Mouse (Mus musculus): Measurements from ENCODE around the gene Gm42791. TPM values are rescaled to one million over a fixed set of nuclear protein-coding genes. Genes with fewer than 3 reads are reported as not detected.

Gene Gm42791
- polyA plus RNA-seq, 1 experiment from 2014 or later, result not detected

DNA sequence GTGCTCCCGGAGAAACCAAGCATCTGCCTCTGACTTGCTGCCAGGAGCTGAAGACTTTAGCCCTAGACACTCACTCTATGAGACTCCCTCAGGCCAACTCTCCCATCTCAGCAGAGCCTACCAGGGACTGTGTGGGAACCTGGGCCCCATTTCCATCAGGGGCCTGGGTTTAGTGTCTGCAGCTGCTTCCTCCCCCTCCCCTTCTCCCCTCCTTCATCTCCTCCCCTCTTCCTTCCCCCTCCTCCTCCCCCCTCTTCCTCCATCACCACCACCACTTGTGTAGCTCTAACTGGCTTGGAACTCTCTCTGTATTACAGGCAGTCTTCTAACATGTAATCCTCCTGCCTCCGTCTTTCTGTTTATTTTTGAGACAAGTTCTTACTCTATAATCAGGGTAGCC lies 35.2 kb upstream of the Gm42791 start:
- Histone ChIP-seq H3K36me3 (replicated peaks; ENCODE audit: control insufficient read depth, insufficient read depth, low read depth, low read length) (no peaks in the 10 kb centered on the region), H3K27ac (replicated peaks; ENCODE audit: low read depth, low read length) (no peak overlapping the region), H3K27me3 (ENCODE audit: control insufficient read depth, insufficient read depth, low read length) (no peaks in the 10 kb centered on the region), H3K9me3 (replicated peaks; ENCODE audit: control insufficient read depth, low read length) (no peaks in the 10 kb centered on the region), H3K4me1 (ENCODE audit: control insufficient read depth, insufficient read depth, low read length) (no peaks in the 10 kb centered on the region), H3K4me3 (ENCODE audit: low read depth, low read length) (no peak overlapping the region), H3K9ac (replicated peaks; ENCODE audit: low read length) (no peak overlapping the region), H3K4me2 (ENCODE audit: low read depth, low read length) (no peak overlapping the region)
- DNase-seq (ENCODE audit: low spot score) (no peak), ATAC-seq (replicated peaks; ENCODE audit: insufficient number of reproducible peaks, low FRiP score, low TSS enrichment, low read depth) (0 out of 2 replicates have a peak, but pooled peaks have one; percentile 31)
- 48% methylated on average over 2 of the region's 2 CpGs for WGBS

DNA sequence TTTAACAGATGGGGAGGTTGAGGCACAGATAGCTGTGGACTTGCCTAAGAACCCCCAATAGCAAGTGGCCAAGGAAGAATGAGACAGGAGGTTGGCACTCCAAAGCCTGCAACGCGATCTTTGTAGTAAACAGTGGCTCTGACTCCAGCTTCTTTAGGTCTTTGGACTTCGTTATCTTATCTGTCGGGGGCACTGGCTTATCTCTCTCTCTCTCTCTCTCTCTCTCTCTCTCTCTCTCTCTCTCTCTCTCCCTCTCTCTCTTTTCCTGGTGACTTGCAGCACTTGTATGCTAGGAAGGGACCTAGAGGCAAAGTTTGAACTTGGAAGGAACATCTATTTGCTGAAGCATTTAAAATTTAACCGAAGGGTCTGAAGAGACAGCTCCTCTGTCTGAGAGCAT lies 33.4 kb upstream of the Gm42791 start:
- Histone ChIP-seq H3K36me3 (replicated peaks; ENCODE audit: control insufficient read depth, insufficient read depth, low read depth, low read length) (no peaks in the 10 kb centered on the region), H3K9ac (replicated peaks; ENCODE audit: low read length) (no peak overlapping the region), H3K4me2 (ENCODE audit: low read depth, low read length) (no peak overlapping the region), H3K27ac (replicated peaks; ENCODE audit: low read depth, low read length) (no peak overlapping the region), H3K4me1 (ENCODE audit: control insufficient read depth, insufficient read depth, low read length) (no peaks in the 10 kb centered on the region), H3K27me3 (ENCODE audit: control insufficient read depth, insufficient read depth, low read length) (no peaks in the 10 kb centered on the region), H3K4me3 (ENCODE audit: low read depth, low read length) (no peak overlapping the region), H3K9me3 (replicated peaks; ENCODE audit: control insufficient read depth, low read length) (no peaks in the 10 kb centered on the region)
- ATAC-seq (replicated peaks; ENCODE audit: insufficient number of reproducible peaks, low FRiP score, low TSS enrichment, low read depth), result no peak
- no peak for DNase-seq (ENCODE audit: low spot score)
- WGBS, result 68% methylated on average over 5 of the region's 5 CpGs

DNA sequence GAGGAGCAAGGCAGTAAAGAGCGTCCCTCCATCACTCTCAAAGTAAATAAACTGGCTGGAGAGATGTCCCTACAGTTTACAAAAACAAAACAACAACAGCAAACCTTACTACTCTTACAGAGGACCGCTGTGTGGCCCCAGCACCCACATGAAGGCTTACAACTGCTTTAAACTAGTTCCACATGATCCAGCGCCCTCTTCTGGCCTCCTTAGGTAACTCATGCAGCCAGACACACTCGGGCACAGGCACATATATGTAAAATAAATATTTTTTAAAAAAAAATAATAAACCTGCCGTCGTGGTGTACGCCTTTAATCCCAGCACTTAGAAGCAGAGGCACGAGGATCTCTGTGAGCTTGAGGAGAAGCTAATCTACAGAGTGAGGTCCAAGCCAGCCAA lies 32.4 kb upstream of the Gm42791 start:
- WGBS, result 77% methylated on average over 8 of the region's 8 CpGs
- no peaks in the 10 kb centered on the region for H3K4me1 ChIP-seq (ENCODE audit: control insufficient read depth, insufficient read depth, low read length)
- ATAC-seq (replicated peaks; ENCODE audit: insufficient number of reproducible peaks, low FRiP score, low TSS enrichment, low read depth), result no peak
- H3K27me3 ChIP-seq (ENCODE audit: control insufficient read depth, insufficient read depth, low read length), result no peaks in the 10 kb centered on the region
- H3K9me3 ChIP-seq (replicated peaks; ENCODE audit: control insufficient read depth, low read length), result no peaks in the 10 kb centered on the region
- no peak overlapping the region for H3K9ac ChIP-seq (replicated peaks; ENCODE audit: low read length)
- H3K4me3 ChIP-seq (ENCODE audit: low read depth, low read length), result no peak overlapping the region
- H3K36me3 ChIP-seq (replicated peaks; ENCODE audit: control insufficient read depth, insufficient read depth, low read depth, low read length), result no peaks in the 10 kb centered on the region
- no peak overlapping the region for H3K4me2 ChIP-seq (ENCODE audit: low read depth, low read length)
- no peak for DNase-seq (ENCODE audit: low spot score)
- no peak overlapping the region for H3K27ac ChIP-seq (replicated peaks; ENCODE audit: low read depth, low read length)

DNA sequence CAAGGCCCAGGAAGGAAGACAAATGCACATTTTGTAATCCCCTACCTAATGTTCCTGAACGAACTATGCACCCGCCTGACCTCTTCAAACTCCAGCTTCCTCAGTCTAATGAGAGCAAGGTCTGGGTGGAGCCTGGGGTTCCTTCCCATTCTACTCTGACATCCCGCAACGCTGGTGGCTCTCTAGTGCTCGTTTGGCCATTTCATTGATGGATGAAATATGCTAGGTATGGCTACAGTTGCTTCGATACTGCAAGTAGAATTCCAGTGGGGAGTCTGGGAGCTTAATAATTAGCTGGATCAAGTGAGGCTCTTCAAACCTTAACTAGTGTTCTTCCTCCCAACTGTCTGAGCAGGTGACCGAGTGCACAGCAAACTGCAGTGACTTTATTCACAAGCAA lies 26.2 kb upstream of the Gm42791 start:
- H3K4me2 ChIP-seq (ENCODE audit: low read depth, low read length), result no peak overlapping the region
- no peak overlapping the region for H3K4me3 ChIP-seq (ENCODE audit: low read depth, low read length)
- no peaks in the 10 kb centered on the region for H3K9me3 ChIP-seq (replicated peaks; ENCODE audit: control insufficient read depth, low read length)
- ATAC-seq (replicated peaks; ENCODE audit: insufficient number of reproducible peaks, low FRiP score, low TSS enrichment, low read depth), result no peak
- no peak overlapping the region for H3K27ac ChIP-seq (replicated peaks; ENCODE audit: low read depth, low read length)
- H3K36me3 ChIP-seq (replicated peaks; ENCODE audit: control insufficient read depth, insufficient read depth, low read depth, low read length), result no peaks in the 10 kb centered on the region
- DNase-seq (ENCODE audit: low spot score), result no peak
- H3K27me3 ChIP-seq (ENCODE audit: control insufficient read depth, insufficient read depth, low read length), result no peaks in the 10 kb centered on the region
- no peaks in the 10 kb centered on the region for H3K4me1 ChIP-seq (ENCODE audit: control insufficient read depth, insufficient read depth, low read length)
- WGBS, result 56% methylated on average over 7 of the region's 7 CpGs
- no peak overlapping the region for H3K9ac ChIP-seq (replicated peaks; ENCODE audit: low read length)

DNA sequence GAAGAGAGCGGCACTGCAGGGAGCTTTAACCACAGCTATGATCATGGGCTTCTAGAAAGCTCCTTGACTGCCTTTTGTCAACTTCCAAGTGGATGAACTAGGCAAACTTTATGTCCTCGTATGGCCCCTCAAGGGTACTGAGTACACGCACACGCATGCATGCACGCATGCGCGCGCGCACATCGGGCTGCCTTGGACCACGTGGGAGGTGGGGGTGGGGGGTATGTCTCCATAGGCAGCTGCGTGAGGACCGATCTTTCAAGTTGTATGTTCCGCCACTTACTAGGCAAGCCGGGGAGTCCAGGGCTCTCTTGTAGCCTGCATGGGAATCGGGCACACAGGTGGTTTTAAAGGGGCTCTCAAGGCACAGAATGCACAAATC lies 25.7 kb upstream of the Gm42791 start:
- 62% methylated on average over 16 of the region's 16 CpGs for WGBS
- DNase-seq (ENCODE audit: low spot score) (no peak), ATAC-seq (replicated peaks; ENCODE audit: insufficient number of reproducible peaks, low FRiP score, low TSS enrichment, low read depth) (no peak)
- no peaks in the 10 kb centered on the region for H3K4me1 ChIP-seq (ENCODE audit: control insufficient read depth, insufficient read depth, low read length)
- H3K27ac ChIP-seq (replicated peaks; ENCODE audit: low read depth, low read length), result no peak overlapping the region
- no peaks in the 10 kb centered on the region for H3K27me3 ChIP-seq (ENCODE audit: control insufficient read depth, insufficient read depth, low read length)
- no peaks in the 10 kb centered on the region for H3K36me3 ChIP-seq (replicated peaks; ENCODE audit: control insufficient read depth, insufficient read depth, low read depth, low read length)
- H3K4me3 ChIP-seq (ENCODE audit: low read depth, low read length), result no peak overlapping the region
- no peak overlapping the region for H3K9ac ChIP-seq (replicated peaks; ENCODE audit: low read length)
- H3K9me3 ChIP-seq (replicated peaks; ENCODE audit: control insufficient read depth, low read length), result no peaks in the 10 kb centered on the region
- no peak overlapping the region; the same call in 1 of the 2 replicates for H3K4me2 ChIP-seq (ENCODE audit: low read depth, low read length)

DNA sequence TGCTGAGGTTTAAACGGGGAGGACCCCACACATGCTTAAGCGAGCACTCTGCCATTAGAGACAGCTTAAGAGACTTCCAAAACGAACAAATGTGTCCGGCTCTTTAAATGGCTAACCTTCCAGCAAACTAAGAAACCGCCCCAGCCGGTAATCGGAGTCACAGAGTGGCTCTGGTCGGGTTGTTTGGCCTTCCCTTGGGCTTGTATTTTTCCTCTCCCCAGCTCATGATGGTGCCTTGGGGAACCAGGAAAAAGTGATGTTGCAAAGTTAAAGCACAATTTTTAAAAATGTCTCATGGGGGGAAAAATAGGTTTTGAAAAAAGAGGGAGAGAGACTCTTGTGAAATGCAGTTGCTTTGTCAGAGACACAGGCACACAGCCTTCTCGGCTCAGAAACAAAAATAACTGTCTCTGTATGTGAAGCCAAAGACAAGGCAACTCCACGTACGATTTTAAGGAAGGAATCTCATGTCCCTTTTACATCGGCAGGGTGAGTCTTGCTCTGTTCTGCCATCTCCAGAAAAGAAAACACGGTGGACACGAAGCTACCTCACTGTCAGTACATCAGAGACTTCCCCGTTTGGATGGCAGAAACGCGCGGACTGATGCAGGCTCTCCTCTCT lies 25.2 kb upstream of the Gm42791 start:
- H3K9ac ChIP-seq (replicated peaks; ENCODE audit: low read length), result 0 out of 2 replicates have a peak overlapping the region, but pooled peaks have one; percentile 10
- ATAC-seq (replicated peaks; ENCODE audit: insufficient number of reproducible peaks, low FRiP score, low TSS enrichment, low read depth) (no peak), DNase-seq (ENCODE audit: low spot score) (no peak)
- H3K27me3 ChIP-seq (ENCODE audit: control insufficient read depth, insufficient read depth, low read length), result no peaks in the 10 kb centered on the region
- H3K4me3 ChIP-seq (ENCODE audit: low read depth, low read length), result no peak overlapping the region
- no peak overlapping the region; the same call in 1 of the 2 replicates for H3K4me2 ChIP-seq (ENCODE audit: low read depth, low read length)
- no peak overlapping the region for H3K27ac ChIP-seq (replicated peaks; ENCODE audit: low read depth, low read length)
- H3K36me3 ChIP-seq (replicated peaks; ENCODE audit: control insufficient read depth, insufficient read depth, low read depth, low read length), result no peaks in the 10 kb centered on the region
- H3K9me3 ChIP-seq (replicated peaks; ENCODE audit: control insufficient read depth, low read length), result no peaks in the 10 kb centered on the region
- 49% methylated on average over 18 of the region's 18 CpGs for WGBS
- H3K4me1 ChIP-seq (ENCODE audit: control insufficient read depth, insufficient read depth, low read length), result no peaks in the 10 kb centered on the region

DNA sequence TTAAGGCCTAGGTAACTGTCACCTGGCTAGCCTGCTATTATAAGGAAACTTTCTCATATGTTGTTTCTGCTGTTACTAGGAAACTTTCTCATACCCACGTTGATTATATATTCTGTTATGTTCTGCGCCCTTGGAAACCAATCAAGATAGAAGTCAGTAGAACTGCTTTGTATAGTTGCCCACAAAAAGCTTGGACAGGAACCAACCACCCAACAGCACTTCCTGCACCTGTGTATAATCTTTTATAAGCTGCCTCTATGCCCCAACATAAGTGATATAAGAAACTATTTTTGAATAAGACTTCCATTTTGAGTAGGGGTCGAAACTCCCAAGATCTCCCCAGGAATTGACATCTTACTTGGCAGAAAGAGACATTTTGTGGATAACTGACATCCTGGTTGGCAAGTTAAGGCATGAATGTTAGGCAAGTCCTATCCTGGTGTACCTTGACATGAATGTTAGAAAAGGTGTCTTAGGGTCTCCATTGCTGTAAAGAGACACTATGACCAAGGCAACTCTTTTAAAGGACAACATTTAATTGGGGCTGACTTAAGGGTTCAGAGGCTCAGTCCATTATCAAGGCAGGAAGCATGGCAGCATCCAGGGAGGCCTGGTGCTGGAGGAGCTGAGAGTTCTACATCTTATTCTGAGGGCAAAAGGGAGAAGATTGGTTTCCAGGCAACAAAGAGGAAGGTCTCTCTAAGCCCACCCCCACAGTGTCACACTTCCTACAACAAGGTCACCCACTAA lies 22.9 kb upstream of the Gm42791 start:
- WGBS, result 86% methylated on average over 3 of the region's 3 CpGs

DNA sequence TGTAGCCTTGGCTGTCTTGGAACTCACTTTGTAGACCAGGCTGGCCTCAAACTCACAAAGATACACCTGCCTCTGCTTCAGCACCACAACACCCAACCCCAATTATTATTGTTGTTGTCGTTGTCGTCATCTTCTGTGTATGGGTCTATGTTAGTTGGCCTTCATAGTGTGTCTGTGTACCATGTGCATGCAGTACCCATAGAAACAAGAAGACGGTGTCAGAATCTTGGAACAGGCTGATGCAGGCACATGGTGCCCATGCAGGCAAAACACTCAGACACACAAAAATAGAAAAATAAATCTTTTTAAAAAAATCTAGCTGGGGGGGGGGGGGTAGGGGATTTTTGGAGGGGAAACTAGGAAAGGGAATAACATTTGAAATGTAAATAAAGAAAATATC lies 22.2 kb upstream of the Gm42791 start:
- ATAC-seq (replicated peaks; ENCODE audit: insufficient number of reproducible peaks, low FRiP score, low TSS enrichment, low read depth) (no peak), DNase-seq (ENCODE audit: low spot score) (no peak)
- Histone ChIP-seq H3K4me2 (ENCODE audit: low read depth, low read length) (no peak overlapping the region), H3K9me3 (replicated peaks; ENCODE audit: control insufficient read depth, low read length) (no peaks in the 10 kb centered on the region), H3K4me3 (ENCODE audit: low read depth, low read length) (no peak overlapping the region), H3K36me3 (replicated peaks; ENCODE audit: control insufficient read depth, insufficient read depth, low read depth, low read length) (no peaks in the 10 kb centered on the region), H3K4me1 (ENCODE audit: control insufficient read depth, insufficient read depth, low read length) (no peaks in the 10 kb centered on the region), H3K9ac (replicated peaks; ENCODE audit: low read length) (no peak overlapping the region), H3K27me3 (ENCODE audit: control insufficient read depth, insufficient read depth, low read length) (no peaks in the 10 kb centered on the region), H3K27ac (replicated peaks; ENCODE audit: low read depth, low read length) (no peak overlapping the region)
- 90% methylated on average over 3 of the region's 3 CpGs for WGBS

More for the DNA sequence above, 22.9 kb upstream of the Gm42791 start:
- no peaks in the 10 kb centered on the region for H3K36me3 ChIP-seq (replicated peaks; ENCODE audit: control insufficient read depth, insufficient read depth, low read depth, low read length)
- H3K27me3 ChIP-seq (ENCODE audit: control insufficient read depth, insufficient read depth, low read length), result no peaks in the 10 kb centered on the region
- no peak for DNase-seq (ENCODE audit: low spot score)
- no peak overlapping the region for H3K4me2 ChIP-seq (ENCODE audit: low read depth, low read length)
- H3K27ac ChIP-seq (replicated peaks; ENCODE audit: low read depth, low read length), result no peak overlapping the region
- H3K4me3 ChIP-seq (ENCODE audit: low read depth, low read length), result no peak overlapping the region
- no peaks in the 10 kb centered on the region for H3K4me1 ChIP-seq (ENCODE audit: control insufficient read depth, insufficient read depth, low read length)
- H3K9me3 ChIP-seq (replicated peaks; ENCODE audit: control insufficient read depth, low read length), result no peaks in the 10 kb centered on the region
- ATAC-seq (replicated peaks; ENCODE audit: insufficient number of reproducible peaks, low FRiP score, low TSS enrichment, low read depth), result no peak
- H3K9ac ChIP-seq (replicated peaks; ENCODE audit: low read length), result no peak overlapping the region

Measured in embryonic facial prominence, embryonic 11.5 days (tissue).